Mouse (Mus musculus): ENCODE results near the gene Il15.

Il15 gene

DNA sequence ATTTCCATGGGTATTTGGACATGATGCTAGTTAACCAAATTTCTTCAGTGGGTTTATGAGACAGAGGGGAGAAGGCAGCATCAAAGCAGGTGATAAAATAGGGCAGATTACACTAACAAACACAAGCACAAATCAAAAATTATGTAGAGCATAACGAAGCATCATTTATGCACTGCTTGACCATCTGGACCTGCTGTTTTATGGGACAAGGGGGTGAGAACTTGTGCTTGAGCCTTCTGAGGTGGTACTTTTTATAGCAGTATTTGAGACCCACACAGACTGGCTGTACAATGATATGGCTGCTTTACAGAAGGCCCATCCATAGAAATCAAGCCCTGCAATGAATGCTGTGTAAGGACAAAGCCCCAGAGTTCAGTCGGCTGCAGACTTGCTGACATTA lies 46.9 kb downstream of the Il15 start:
- DNase-seq (ENCODE audit: low spot score), result no peak

DNA sequence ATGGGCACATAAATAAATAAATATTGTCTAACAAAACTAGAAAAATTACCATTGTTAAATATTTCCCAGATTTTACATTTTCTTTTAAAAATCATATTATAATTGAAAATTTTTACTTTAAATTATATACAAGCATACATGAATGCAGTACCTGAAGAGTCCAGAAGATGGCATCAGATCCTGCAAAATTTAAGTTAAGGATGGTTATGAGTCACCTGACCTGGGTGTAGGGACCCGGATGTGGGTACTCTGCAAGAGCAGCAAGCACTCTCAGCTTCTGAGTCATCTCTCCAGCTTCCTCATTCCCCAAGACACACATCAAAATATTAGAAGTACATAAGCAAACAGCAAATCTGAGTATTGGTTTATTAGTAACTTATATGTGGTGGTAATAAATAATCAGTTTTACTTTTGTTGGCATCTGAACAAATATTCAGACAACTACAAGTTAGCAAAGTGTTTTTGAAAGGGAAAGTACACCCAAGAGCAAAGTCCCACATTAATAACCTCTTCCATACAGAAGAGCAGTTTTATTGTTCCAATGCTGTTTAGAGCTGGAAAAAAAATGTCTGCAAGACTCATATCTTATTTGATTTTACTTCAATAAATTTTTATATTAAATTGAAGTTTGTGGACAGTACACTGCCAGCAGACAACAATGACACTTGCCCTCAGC lies 51.6 kb downstream of the Il15 start:
- DNase-seq (ENCODE audit: low spot score), result no peak

DNA sequence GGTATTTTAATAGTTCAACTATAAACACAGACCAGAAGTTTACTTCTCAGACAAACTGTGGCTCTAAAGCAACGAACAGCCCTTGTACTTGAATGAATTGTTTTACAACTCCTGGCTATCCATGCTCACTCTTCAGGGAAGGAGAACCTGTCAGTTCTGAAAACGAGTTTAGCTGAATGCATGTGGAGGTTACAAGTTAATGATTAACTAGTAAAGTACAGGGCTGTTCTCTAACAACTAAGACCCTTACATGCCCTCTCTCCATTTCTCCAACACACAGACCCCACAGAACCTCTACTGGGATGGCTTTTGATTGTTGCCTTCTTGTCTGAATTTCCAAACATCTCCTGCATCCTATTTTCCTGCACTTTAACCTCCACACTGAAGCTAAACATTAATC lies 53.7 kb downstream of the Il15 start:
- no peak for DNase-seq (ENCODE audit: low spot score)

DNA sequence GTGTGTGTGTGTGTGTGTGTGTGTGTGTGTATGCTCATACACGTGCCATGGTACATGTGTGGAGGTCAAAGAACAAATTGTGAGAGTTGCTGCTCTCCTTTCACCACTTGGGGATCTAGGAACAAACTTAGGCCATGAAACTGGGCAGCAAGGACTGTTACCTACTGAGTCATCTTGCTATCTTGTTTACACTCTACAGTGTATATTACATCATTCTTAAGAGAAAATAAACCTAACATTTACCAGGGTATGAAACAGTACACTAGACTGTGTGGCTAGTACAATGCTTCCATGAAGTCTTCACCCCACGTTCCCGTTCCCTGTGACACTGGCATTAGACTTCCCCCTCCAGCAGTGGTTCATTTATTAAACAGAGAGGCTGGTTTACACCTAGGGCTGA lies 56.5 kb downstream of the Il15 start:
- DNase-seq (ENCODE audit: low spot score), result no peak

DNA sequence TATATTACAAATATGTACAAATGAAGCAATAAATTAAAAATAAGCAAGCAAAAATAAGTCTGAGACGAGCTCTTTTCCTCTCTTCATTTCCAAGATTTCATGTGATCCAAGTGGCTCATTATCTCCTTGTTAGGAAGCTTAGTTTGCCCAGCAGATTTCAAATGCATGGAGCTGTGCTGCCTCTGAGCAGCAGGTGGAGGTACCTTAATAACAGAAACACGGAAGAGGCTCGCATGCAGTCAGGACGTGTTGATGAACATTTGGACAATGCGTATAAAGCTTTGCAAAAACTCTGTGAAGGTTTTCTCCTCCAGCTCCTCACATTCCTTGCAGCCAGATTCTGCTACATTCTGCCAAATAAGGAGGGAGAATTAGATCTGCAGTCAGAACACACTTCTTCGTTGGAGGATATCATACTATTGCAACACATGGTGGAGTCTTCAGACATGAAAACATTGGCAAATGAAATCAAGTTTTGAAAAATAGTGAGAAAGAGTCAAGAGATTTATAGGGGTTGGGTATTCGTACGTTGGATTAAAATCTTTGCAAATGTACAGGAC lies 71.3 kb downstream of the Il15 start:
- no peak for DNase-seq (ENCODE audit: low spot score)

DNA sequence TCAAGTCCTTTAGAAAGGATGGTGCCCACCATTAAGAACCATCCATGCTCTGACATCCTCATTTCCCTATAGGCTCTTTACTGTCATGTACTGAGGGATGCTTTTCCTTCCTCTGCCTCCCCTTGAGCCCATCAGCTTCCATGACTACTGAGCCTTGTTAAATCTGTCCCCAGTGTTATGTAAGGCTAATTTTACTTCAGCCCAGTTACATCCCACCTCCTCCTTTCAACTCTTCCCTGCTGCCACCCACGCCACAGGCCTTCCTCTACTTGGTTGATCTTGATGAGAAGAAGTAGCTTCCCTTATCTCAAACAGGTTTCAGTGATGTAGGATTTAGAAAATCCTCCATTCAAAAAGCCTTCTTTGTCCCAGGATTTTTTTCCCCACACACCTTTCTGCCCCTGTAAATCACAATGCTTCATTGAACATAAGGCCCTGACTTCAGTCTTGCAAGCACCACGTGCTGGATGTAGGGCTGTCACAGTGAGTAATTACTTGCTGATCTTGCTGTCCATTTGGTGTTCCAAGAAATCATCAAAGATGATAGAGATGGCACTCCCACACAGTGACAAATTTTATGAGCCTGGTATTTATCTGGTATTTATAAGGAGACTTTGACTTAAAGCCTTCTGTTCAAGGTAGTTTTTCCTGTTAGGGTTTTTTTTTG lies 74.9 kb downstream of the Il15 start:
- DNase-seq (ENCODE audit: low spot score), result no peak

DNA sequence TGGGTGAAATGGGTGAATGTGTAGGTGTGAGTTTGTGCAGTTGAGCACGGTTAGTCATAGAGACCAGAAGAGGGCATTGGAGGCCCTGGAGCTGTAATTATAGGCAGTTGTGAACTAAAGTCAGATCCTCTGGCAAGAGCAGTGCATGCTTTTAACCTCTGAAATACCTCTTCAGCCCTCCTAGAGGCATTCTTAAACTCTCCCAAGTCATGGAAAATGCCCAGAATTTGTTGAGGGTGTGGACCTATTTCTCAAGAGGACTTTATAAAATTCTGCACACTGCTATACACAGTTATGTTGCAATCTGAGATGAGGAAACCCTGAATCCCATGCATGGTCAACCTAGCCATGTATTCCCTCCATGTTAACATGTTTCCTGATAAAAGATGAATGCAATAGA lies 77.0 kb downstream of the Il15 start:
- no peak for DNase-seq (ENCODE audit: low spot score)

DNA sequence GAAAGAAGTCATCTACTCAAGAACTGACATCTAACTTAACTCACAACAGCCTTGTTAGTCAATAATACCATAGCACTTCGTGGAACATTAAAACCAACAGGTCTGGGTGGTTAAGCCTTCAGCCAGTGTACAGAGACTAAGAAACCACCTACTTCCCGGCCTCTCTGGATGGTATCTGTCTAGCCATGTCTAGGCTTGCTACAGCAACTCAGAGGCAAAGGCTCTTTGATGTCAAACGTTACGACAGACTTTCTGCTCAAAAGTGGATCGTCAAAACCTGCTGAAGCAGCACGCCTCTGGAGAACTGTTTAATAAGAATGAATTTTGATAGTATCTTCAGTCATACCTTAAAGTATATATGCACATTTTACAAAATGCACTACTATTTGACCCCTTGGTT lies 77.4 kb downstream of the Il15 start:
- no peak for DNase-seq (ENCODE audit: low spot score)

DNA sequence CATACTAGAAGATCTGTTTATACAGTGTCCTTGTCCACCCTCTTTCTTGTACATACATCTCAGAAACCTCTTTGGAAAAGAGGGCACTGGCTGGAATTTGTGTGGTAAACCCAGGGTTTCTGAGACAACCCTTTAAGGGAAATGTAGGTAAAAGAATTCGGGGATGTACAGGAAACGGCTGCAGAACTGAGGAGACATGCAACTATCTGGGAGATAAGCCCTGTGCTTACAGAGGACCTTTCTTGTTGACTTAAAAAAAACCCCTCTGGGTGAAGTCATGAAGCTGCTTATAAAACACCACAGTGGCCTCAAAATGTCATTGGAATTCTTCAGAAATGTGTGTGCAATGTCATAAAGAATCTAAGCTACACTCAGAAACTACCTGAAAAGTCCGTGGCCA lies 85.6 kb downstream of the Il15 start:
- no peak for DNase-seq (ENCODE audit: low spot score)

DNA sequence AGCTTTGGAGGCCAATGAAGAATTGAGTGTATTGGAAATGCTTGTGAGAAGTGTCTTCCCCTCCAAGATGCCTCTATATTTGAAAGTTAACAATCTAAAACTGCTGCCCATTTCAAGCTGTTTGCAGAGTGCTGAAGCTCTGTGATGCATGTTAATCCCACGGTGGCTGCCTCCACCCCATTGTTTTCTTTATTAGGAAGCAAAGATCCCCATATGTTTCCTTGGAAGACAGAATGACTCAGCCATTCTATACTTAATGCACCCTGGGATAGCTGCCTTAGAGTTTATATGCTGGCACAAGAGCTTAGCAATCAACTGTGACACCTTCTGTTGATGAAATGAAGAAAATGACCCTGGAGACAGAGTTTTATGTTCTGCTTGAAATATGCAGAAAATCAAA lies 96.6 kb downstream of the Il15 start:
- DNase-seq (ENCODE audit: low spot score), result no peak

DNA sequence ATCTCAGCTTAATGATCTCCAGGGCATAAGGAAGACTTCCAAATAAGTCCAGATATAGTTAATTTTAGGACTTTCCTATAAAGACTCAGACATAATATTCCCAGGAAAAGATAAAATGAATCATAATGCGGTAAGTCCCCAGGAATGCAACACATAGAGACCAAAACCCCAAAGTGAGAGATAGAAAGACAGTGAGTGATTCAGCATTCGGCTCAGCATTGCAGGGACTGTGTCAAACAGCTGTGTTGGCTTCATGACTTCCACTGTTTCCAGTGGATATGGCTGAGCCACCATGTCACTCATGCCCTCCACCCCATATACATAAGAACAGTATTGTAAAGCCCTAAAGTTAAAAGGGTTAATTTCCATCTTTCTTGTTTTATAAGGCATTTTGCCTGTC lies 106.8 kb downstream of the Il15 start:
- DNase-seq (ENCODE audit: low spot score), result no peak

DNA sequence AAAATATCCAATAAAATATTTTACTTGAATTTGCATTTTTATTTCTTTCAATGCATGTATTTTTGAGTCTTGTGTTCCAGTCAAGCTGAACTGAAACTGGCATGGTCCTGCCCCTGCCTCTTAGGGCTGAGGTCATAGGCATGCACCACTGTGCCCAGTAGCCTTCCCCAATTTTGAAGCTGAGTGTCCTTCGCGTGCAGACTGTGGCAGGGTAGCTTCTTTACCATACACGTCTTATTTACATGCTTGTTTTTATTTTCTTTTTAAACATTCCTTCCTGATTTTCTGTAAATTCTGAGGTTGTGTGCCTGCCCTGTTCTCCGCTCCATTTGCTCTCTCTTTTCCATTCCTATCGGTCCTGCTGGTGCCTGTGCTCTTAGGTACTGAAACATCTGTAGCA lies 111.4 kb downstream of the Il15 start:
- no peak for DNase-seq (ENCODE audit: low spot score)

DNA sequence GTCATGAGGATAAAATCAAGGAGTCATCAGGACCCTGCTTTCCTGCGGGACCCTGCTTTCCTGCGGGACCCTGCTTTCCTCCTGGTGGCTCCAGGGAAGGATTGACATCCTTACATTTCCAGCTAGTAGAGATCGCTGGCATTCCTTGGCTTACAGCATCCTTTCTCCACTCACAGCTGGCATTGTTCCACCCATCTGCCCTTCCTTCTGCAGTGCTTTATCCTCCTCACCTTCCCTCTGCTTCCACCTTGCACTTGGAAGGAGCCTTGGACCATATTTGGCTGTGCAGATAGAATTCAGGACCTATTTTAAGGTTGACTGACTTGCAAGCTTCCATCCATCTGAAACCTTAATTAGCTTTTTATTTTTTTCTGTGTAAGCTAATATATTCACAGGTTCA lies 117.2 kb downstream of the Il15 start:
- DNase-seq (ENCODE audit: low spot score), result no peak

DNA sequence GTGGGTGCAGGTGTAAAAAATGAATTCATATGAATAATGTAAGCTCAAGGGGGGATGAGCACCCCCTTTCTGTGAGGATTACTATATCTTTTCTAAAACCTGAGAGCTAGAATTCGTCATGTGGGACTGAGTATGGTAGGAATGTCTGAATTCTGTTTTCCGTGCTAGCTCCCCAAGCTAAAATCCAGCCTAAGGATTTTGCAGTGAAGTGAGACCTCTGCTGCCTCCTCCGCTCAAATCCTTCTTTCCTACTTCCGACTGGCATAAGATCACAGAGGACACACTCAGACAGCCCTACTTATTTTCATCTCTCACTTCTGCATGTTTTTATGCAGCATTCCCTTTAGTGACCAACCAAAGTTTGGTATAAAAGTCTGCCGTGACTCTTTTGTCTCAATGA lies 121.0 kb downstream of the Il15 start:
- no peak for DNase-seq (ENCODE audit: low spot score)

All from embryo, embryonic 10.5 days (tissue).